Mouse (Mus musculus) kidney, adult 2 months (tissue): Measurements from ENCODE around the gene Fam131a. TPM values are rescaled to one million over a fixed set of nuclear protein-coding genes. Genes with fewer than 3 reads are reported as not detected.

Experiments used
- DNase-seq: peaks from one replicate; pipeline ENCODE4 v3.0.0; 2021
- H3K27ac ChIP-seq: fragments of 200-500 bp; 2 replicates; pipeline ENCODE4 v1.5.1; 2012; ENCODE audit warnings: low read depth, low read length, control low read depth, inconsistent platforms; ENCODE audit not compliant: insufficient read depth
- H3K27me3 ChIP-seq: fragments of 200-500 bp; replicated peaks from 2 replicates; pipeline ENCODE4 v1.6.1; 2012; ENCODE audit warnings: mild to moderate bottlenecking, moderate library complexity, low read length, inconsistent platforms; ENCODE audit not compliant: control insufficient read depth, insufficient read depth
- H3K36me3 ChIP-seq: fragments of 200-500 bp; 2 replicates; pipeline ENCODE4 v1.6.1; 2012; ENCODE audit warnings: mild to moderate bottlenecking, moderate library complexity, low read length, inconsistent platforms; ENCODE audit not compliant: control insufficient read depth, insufficient read depth
- H3K4me1 ChIP-seq: fragments of 200-500 bp; 2 replicates; pipeline ENCODE4 v1.6.1; 2011; ENCODE audit warnings: low read length; ENCODE audit not compliant: control insufficient read depth, insufficient read depth
- H3K4me3 ChIP-seq: fragments of 200-500 bp; 2 replicates; pipeline ENCODE4 v1.5.1; 2011; ENCODE audit warnings: mild to moderate bottlenecking, low read depth, low read length, control low read depth; ENCODE audit not compliant: insufficient read depth
- CTCF ChIP-seq: fragments of 200-500 bp; conservative IDR thresholded peaks from 2 replicates; pipeline ENCODE4 v1.5.1; 2011; ENCODE audit warnings: low read depth, mild to moderate bottlenecking, control low read depth, low read length, moderate library complexity, mixed read lengths; ENCODE audit not compliant: insufficient read depth, insufficient read length
- POLR2A ChIP-seq: fragments of 200-500 bp; IDR thresholded peaks from one replicate; pipeline ENCODE4 v1.6.1; 2011; ENCODE audit warnings: low read depth, low read length, control low read depth
- WGBS: fragments of 180-500 bp; shearing (Covaris S2); methylation state at CpG from one replicate; pipeline ENCODE4 v1.1.7; 2018; 5-methylcytosine and 5-hydroxymethylcytosine counted together
- polyA plus RNA-seq: library from polyadenylated mRNA; depleted of rRNA; stranded (reverse); fragments of >200 nt; gene quantifications from 2 replicates; pipeline ENCODE4 v1.2.3, GENCODE M21; 2012

The Fam131a gene
- polyA plus RNA-seq, 1 experiment: 4.7 TPM

DNA sequence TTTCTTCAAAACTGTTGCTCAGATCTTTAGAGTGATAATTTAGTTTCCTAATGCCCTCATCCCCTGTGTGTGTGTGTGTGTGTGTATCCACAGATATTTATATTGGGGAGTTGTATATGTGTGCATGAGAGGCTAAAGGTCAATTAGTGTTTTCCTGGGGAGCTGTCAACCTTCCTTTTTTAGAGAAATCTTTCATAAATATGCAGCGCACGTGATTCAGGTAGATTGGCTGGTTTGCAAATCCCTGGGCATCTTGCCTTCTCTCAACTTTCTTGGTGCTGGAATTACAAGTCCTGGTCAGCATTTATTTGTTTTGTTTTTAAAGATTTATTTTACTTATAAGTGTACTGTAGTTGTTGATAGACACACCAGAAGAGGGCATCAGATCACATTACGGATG is 22.8 kb upstream of the Fam131a start:
- WGBS: 85% methylated on average over 3 of the region's 3 CpGs
- no peak overlapping the region for H3K4me3 ChIP-seq
- DNase-seq: no peak
- TF ChIP-seq CTCF (no peak), POLR2A (no peak)
- no peak overlapping the region for H3K27ac ChIP-seq
- H3K36me3 ChIP-seq: no peaks in the 10 kb centered on the region
- peaks cover 5% of the 10 kb centered on the region; the same call in 1 of the 2 replicates for H3K4me1 ChIP-seq
- no peaks in the 10 kb centered on the region for H3K27me3 ChIP-seq

DNA sequence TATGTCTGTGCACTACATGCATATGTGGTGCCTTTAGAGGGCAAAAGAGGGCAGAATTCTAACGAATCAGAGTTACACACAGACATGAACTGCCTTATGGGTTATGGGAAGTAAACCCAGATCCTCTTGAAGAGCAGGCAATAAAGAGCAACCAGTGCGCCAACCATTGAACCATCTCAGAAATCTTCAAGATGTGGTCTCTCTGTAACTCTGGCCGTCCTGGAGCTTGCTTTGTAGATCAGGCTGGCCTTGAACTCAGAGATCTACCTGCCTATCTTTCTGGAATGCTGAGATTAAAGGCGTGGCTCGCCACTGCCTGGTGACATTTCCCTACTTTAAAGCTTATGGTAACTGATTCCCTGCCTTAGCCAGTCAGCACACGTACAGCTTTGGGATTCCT is 21.2 kb upstream of the Fam131a start:
- peaks cover 1% of the 10 kb centered on the region; the same call in 1 of the 2 replicates for H3K36me3 ChIP-seq
- 25% methylated on average over 6 of the region's 6 CpGs for WGBS
- no peak overlapping the region for H3K4me3 ChIP-seq

DNA sequence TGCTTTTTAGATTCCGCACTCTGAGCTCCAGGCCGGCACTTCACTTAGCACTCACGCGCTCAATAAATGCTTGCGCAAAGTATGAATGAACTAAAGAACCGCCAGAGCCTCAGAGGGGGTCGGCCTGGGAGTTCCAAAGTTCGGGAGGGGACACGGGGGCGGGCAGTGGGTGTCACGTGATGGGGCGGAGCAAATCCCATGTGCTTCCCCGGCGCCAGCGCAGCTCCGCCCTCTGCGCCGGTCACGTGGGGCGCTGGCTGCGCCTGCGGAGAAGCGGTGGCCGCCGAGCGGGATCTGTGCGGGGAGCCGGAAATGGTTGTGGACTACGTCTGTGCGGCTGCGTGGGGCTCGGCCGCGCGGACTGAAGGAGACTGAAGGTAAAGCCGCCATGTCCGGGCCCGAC is 20.5 kb upstream of the Fam131a start:
- peak overlapping the region; percentile 98 for H3K4me3 ChIP-seq
- TF ChIP-seq POLR2A (peak; percentile 40), CTCF (no peak)
- under 1% methylated on average over 38 of the region's 38 CpGs for WGBS
- H3K36me3 ChIP-seq: peaks cover 1% of the 10 kb centered on the region; the same call in 1 of the 2 replicates
- peaks cover 5% of the 10 kb centered on the region; the same call in 1 of the 2 replicates for H3K4me1 ChIP-seq
- H3K27ac ChIP-seq: no peak overlapping the region
- H3K27me3 ChIP-seq: no peaks in the 10 kb centered on the region
- peak; percentile 98 for DNase-seq

More for the DNA sequence above, 21.2 kb upstream of the Fam131a start:
- no peak overlapping the region for H3K27ac ChIP-seq
- TF ChIP-seq POLR2A (no peak), CTCF (no peak)
- no peak for DNase-seq
- peaks cover 5% of the 10 kb centered on the region; the same call in 1 of the 2 replicates for H3K4me1 ChIP-seq
- no peaks in the 10 kb centered on the region for H3K27me3 ChIP-seq

DNA sequence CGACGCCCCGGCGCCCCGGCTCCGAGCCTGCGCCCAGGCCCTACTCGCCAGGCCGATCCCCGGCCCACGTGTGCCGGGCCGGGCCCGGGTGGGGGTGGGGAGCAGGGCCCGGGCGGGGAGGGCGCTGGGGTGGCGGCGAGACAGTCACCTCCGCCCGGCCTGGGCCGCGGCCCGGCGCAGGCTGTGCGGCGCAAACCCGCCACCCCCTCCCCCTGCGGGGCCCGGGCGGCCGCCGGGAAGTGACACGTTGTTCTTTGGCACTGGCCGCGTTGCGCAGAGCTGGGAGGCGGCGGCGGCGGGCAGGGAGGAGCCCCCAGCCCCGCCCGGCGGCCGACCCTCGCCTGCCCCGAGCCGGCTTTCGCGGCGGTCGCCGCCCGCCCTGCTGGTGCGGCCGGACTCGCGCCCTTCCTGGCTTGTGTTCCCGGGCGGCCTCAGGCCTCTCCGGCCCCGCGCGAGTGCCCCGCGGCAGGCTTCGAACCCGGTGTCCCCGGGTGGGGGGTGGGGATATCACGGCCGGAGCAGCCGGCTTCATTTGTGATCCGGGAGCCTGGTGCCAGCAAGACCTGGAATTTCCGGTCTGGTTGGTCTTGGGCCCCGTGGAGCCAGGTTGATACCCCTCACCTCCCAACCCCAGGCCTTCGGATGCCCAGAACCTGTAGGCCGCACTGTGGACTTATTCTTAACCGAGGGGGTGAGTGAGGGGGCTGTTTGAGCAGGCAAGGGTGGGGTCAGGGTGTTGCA is 19.9 kb upstream of the Fam131a start:
- Histone ChIP-seq H3K4me1 (peaks cover 5% of the 10 kb centered on the region; the same call in 1 of the 2 replicates), H3K4me3 (peak overlapping the region; percentile 98), H3K36me3 (peaks cover 1% of the 10 kb centered on the region; the same call in 1 of the 2 replicates), H3K27me3 (no peaks in the 10 kb centered on the region), H3K27ac (peak overlapping the region; percentile 67)
- 1% methylated on average over 65 of the region's 78 CpGs for WGBS
- TF ChIP-seq POLR2A (no peak), CTCF (no peak)
- DNase-seq: peak; percentile 64

DNA sequence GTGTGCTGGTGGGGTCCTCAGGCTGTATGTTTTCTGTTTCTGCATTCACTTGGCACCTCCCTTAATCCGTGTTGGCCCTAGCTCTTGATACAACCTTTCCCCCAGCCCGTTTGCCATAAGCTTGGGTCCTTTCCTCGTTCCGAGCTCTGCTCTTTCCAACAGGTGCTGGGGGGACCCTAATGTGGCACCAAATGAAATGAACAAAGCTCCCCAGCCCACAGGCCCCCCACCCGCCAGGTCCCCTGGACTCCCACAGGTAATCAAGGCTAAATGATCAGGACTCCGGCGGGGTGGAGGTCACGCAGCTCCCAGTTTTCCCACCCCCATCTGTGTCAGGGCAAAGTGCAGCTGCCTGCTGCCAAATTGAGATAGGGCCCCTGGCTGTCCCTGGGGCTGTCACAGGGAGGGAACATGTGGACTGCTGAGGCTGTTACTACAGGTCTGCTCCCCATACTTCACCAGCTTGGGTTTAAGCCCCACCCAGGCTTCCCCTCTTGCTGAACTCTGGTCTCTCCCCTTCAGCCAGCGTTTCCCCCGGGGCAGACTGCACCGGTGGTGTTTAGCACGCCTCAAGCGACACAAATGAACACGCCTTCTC is 19.2 kb upstream of the Fam131a start:
- DNase-seq: peak; percentile 79
- WGBS: 2% methylated on average over 14 of the region's 14 CpGs
- no peak for TF ChIP-seq POLR2A
- H3K4me1 ChIP-seq: peaks cover 5% of the 10 kb centered on the region; the same call in 1 of the 2 replicates
- peaks cover 5% of the 10 kb centered on the region for H3K36me3 ChIP-seq
- peak overlapping the region; percentile 98 for H3K4me3 ChIP-seq
- no peaks in the 10 kb centered on the region for H3K27me3 ChIP-seq
- peak overlapping the region; percentile 67 for H3K27ac ChIP-seq

DNA sequence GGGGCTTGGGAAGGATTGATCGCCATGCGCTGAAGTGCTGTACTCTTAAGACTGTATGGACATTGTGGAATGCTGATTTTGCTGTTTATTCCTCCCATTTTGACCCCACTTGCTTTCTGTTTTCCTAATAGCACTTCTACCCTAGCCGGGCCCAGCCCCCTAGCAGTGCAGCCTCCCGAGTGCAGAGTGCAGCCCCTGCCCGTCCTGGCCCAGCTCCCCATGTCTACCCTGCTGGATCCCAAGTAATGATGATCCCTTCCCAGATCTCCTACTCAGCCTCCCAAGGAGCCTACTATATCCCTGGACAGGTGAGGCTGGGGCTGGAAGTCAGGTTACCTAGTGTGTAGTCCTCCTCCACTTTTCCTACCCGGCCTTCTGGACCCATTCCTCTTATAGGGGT is 17.8 kb upstream of the Fam131a start:
- 81% methylated on average over 6 of the region's 6 CpGs for WGBS
- no peak overlapping the region for H3K27ac ChIP-seq
- peaks cover 8% of the 10 kb centered on the region for H3K36me3 ChIP-seq
- H3K4me3 ChIP-seq: no peak overlapping the region
- H3K4me1 ChIP-seq: peaks cover 5% of the 10 kb centered on the region; the same call in 1 of the 2 replicates
- no peak for DNase-seq
- TF ChIP-seq CTCF (no peak), POLR2A (no peak)
- no peaks in the 10 kb centered on the region for H3K27me3 ChIP-seq

DNA sequence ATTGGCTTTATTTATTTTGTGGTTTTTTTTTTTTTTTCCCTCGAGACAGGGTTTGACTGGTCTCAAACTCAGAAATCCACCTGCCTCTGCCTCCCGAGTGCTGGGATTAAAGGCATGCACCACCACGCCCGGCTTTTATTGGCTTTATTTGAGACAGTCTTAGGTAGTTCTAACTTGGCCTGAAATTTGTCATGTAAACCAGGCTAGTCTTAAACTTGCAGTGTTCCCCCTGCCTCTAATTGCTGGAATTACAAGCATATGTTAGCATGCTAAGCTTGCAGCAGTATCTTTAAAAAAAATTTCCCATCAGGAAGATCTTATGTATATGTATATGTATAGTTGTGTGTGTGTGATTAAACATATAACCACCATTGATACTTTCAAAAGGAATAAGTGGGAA is 16.3 kb upstream of the Fam131a start:
- H3K4me3 ChIP-seq: no peak overlapping the region
- no peak for DNase-seq
- TF ChIP-seq CTCF: no peak
- no peak for TF ChIP-seq POLR2A
- H3K4me1 ChIP-seq: peaks cover 5% of the 10 kb centered on the region; the same call in 1 of the 2 replicates
- no peak overlapping the region for H3K27ac ChIP-seq
- WGBS: 79% methylated on average over 4 of the region's 4 CpGs
- H3K36me3 ChIP-seq: peaks cover 18% of the 10 kb centered on the region
- H3K27me3 ChIP-seq: no peaks in the 10 kb centered on the region
